Mouse (Mus musculus) midbrain, embryonic 12.5 days (tissue): ENCODE measurements around the gene Srr. TPM values are rescaled to one million over a fixed set of nuclear protein-coding genes. Genes with fewer than 3 reads are reported as not detected.

ENCODE experiments used
- ATAC-seq: fragments of 200-750 bp; cut with Nextera tagmentation; 2 replicates; pipeline ENCODE4 v1.8.0; 2017; ENCODE audit warnings: low read depth, moderate TSS enrichment, moderate library complexity; ENCODE audit not compliant: low FRiP score
- H3K27ac ChIP-seq: fragments of 300-500 bp; sonication (generic); replicated peaks from 2 replicates; pipeline ENCODE4 v1.5.1; 2016; ENCODE audit warnings: mild to moderate bottlenecking
- H3K27me3 ChIP-seq: fragments of 300-500 bp; sonication (generic); 2 replicates; pipeline ENCODE4 v1.6.1; 2016; ENCODE audit warnings: mild to moderate bottlenecking
- H3K36me3 ChIP-seq: fragments of 300-500 bp; sonication (generic); 2 replicates; pipeline ENCODE4 v1.6.1; 2016
- H3K4me1 ChIP-seq: fragments of 300-500 bp; sonication (generic); 2 replicates; pipeline ENCODE4 v1.6.1; 2016
- H3K4me2 ChIP-seq: fragments of 300-500 bp; sonication (generic); replicated peaks from 2 replicates; pipeline ENCODE4 v1.6.1; 2016; ENCODE audit warnings: mild to moderate bottlenecking, moderate library complexity
- H3K4me3 ChIP-seq: fragments of 300-500 bp; sonication (generic); 2 replicates; pipeline ENCODE4 v1.5.1; 2016; ENCODE audit warnings: mild to moderate bottlenecking
- H3K9ac ChIP-seq: fragments of 300-500 bp; sonication (generic); replicated peaks from 2 replicates; pipeline ENCODE4 v1.6.1; 2016; ENCODE audit warnings: mild to moderate bottlenecking, moderate library complexity
- H3K9me3 ChIP-seq: fragments of 300-500 bp; sonication (generic); 2 replicates; pipeline ENCODE4 v1.6.1; 2016; ENCODE audit warnings: mild to moderate bottlenecking
- WGBS: fragments of 180-500 bp; shearing (Covaris S2); methylation state at CpG from one replicate; pipeline ENCODE4 v1.1.7; 2016; 5-methylcytosine and 5-hydroxymethylcytosine counted together
- polyA plus RNA-seq: library from polyadenylated mRNA; unstranded; fragments of >200 nt; fragmentation: Nextera tagmentation; extraction: Ambion mirVana; gene quantifications from 2 replicates; pipeline ENCODE4 v1.2.1, GENCODE M21; 2016

The Srr gene
- polyA plus RNA-seq, 1 experiment from 2014 or later: 28.1 TPM

GRCm38 (mm10) chr11:74870544-74870943 is 55.2 kb downstream of the Srr start:
- peaks cover 25% of the 10 kb centered on the region for H3K4me1 ChIP-seq
- no peak overlapping the region for H3K4me3 ChIP-seq
- H3K27ac ChIP-seq: peak overlapping the region; percentile 76; the same call in 1 of the 2 replicates
- H3K36me3 ChIP-seq: peaks cover 25% of the 10 kb centered on the region
- H3K9me3 ChIP-seq: no peaks in the 10 kb centered on the region
- no peak overlapping the region for H3K9ac ChIP-seq
- WGBS: 83% methylated on average over 4 of the region's 4 CpGs
- no peaks in the 10 kb centered on the region for H3K27me3 ChIP-seq
- no peak overlapping the region for H3K4me2 ChIP-seq
- no peak for ATAC-seq

GRCm38 (mm10) chr11:74869603-74870002 is 56.1 kb downstream of the Srr start:
- Histone ChIP-seq H3K9ac (no peak overlapping the region), H3K4me3 (no peak overlapping the region), H3K27ac (peak overlapping the region; percentile 76), H3K4me1 (peaks cover 21% of the 10 kb centered on the region), H3K4me2 (0 out of 2 replicates have a peak overlapping the region, but pooled peaks have one; percentile 17), H3K36me3 (peaks cover 34% of the 10 kb centered on the region), H3K9me3 (no peaks in the 10 kb centered on the region), H3K27me3 (no peaks in the 10 kb centered on the region)
- 78% methylated on average over 6 of the region's 6 CpGs for WGBS
- ATAC-seq: peak; percentile 69; the same call in 1 of the 2 replicates

GRCm38 (mm10) chr11:74868046-74868760 is 57.5 kb downstream of the Srr start:
- peak overlapping the region; percentile 76; the same call in 1 of the 2 replicates for H3K27ac ChIP-seq
- no peaks in the 10 kb centered on the region for H3K27me3 ChIP-seq
- no peaks in the 10 kb centered on the region for H3K9me3 ChIP-seq
- H3K4me2 ChIP-seq: no peak overlapping the region
- peaks cover 42% of the 10 kb centered on the region for H3K36me3 ChIP-seq
- no peak overlapping the region for H3K4me3 ChIP-seq
- no peak for ATAC-seq
- no peak overlapping the region for H3K9ac ChIP-seq
- peaks cover 19% of the 10 kb centered on the region for H3K4me1 ChIP-seq
- WGBS: 90% methylated on average over 13 of the region's 13 CpGs

GRCm38 (mm10) chr11:74867181-74867580 is 58.6 kb downstream of the Srr start:
- H3K4me3 ChIP-seq: no peak overlapping the region
- WGBS: 91% methylated on average over 2 of the region's 2 CpGs
- H3K27me3 ChIP-seq: no peaks in the 10 kb centered on the region
- H3K9me3 ChIP-seq: no peaks in the 10 kb centered on the region
- no peak for ATAC-seq
- H3K36me3 ChIP-seq: peaks cover 43% of the 10 kb centered on the region
- no peak overlapping the region for H3K4me2 ChIP-seq
- peaks cover 19% of the 10 kb centered on the region for H3K4me1 ChIP-seq
- no peak overlapping the region for H3K9ac ChIP-seq
- H3K27ac ChIP-seq: no peak overlapping the region

- H3K9ac ChIP-seq: no peak overlapping the region
- WGBS: 89% methylated on average over 4 of the region's 4 CpGs
- no peak for ATAC-seq
These were observed 59.1 kb downstream of the Srr start for GRCm38 (mm10) chr11:74866640-74867039.

GRCm38 (mm10) chr11:74865252-74865651 is 60.5 kb downstream of the Srr start:
- Histone ChIP-seq H3K4me3 (no peak overlapping the region), H3K27ac (no peak overlapping the region), H3K9ac (no peak overlapping the region), H3K9me3 (no peaks in the 10 kb centered on the region), H3K27me3 (no peaks in the 10 kb centered on the region), H3K4me1 (peaks cover 9% of the 10 kb centered on the region; the same call in 1 of the 2 replicates), H3K36me3 (peaks cover 53% of the 10 kb centered on the region), H3K4me2 (no peak overlapping the region)
- 88% methylated on average over 9 of the region's 9 CpGs for WGBS
- no peak for ATAC-seq

More at GRCm38 (mm10) chr11:74866640-74867039, 59.1 kb downstream of the Srr start:
- Histone ChIP-seq H3K4me2 (no peak overlapping the region), H3K36me3 (peaks cover 48% of the 10 kb centered on the region), H3K9me3 (no peaks in the 10 kb centered on the region), H3K27ac (no peak overlapping the region), H3K27me3 (no peaks in the 10 kb centered on the region), H3K4me3 (no peak overlapping the region), H3K4me1 (peaks cover 19% of the 10 kb centered on the region)

GRCm38 (mm10) chr11:74864421-74864820 is 61.3 kb downstream of the Srr start:
- Histone ChIP-seq H3K4me2 (no peak overlapping the region), H3K4me3 (no peak overlapping the region), H3K36me3 (peaks cover 60% of the 10 kb centered on the region), H3K27ac (no peak overlapping the region), H3K4me1 (peaks cover 4% of the 10 kb centered on the region; the same call in 1 of the 2 replicates), H3K27me3 (no peaks in the 10 kb centered on the region), H3K9me3 (no peaks in the 10 kb centered on the region), H3K9ac (no peak overlapping the region)
- 88% methylated on average over 9 of the region's 9 CpGs for WGBS
- ATAC-seq: no peak

GRCm38 (mm10) chr11:74863471-74863870 is 62.3 kb downstream of the Srr start:
- Histone ChIP-seq H3K27ac (no peak overlapping the region), H3K4me2 (no peak overlapping the region), H3K4me3 (no peak overlapping the region), H3K27me3 (no peaks in the 10 kb centered on the region), H3K4me1 (no peaks in the 10 kb centered on the region), H3K9me3 (no peaks in the 10 kb centered on the region), H3K9ac (no peak overlapping the region), H3K36me3 (peaks cover 63% of the 10 kb centered on the region)
- no peak for ATAC-seq
- 36% methylated on average over 11 of the region's 11 CpGs for WGBS

- no peaks in the 10 kb centered on the region for H3K27me3 ChIP-seq
- no peak for ATAC-seq
- WGBS: 90% methylated on average over 5 of the region's 5 CpGs
- no peak overlapping the region for H3K9ac ChIP-seq
- peaks cover 60% of the 10 kb centered on the region for H3K36me3 ChIP-seq
- no peaks in the 10 kb centered on the region for H3K4me1 ChIP-seq
- H3K9me3 ChIP-seq: no peaks in the 10 kb centered on the region
- H3K4me2 ChIP-seq: no peak overlapping the region
- no peak overlapping the region for H3K27ac ChIP-seq
- no peak overlapping the region for H3K4me3 ChIP-seq
These were observed 63.6 kb downstream of the Srr start for GRCm38 (mm10) chr11:74862129-74862528.

GRCm38 (mm10) chr11:74857756-74858155 is 68.0 kb downstream of the Srr start:
- WGBS: 87% methylated on average over 9 of the region's 9 CpGs
- no peak overlapping the region for H3K4me3 ChIP-seq
- H3K27ac ChIP-seq: no peak overlapping the region
- no peak for ATAC-seq
- H3K4me1 ChIP-seq: no peaks in the 10 kb centered on the region
- peaks cover 49% of the 10 kb centered on the region for H3K36me3 ChIP-seq
- no peaks in the 10 kb centered on the region for H3K27me3 ChIP-seq
- H3K9ac ChIP-seq: no peak overlapping the region
- H3K4me2 ChIP-seq: no peak overlapping the region
- no peaks in the 10 kb centered on the region for H3K9me3 ChIP-seq
